Mouse (Mus musculus) liver, postnatal 0 days (tissue): Measurements from ENCODE around the gene Fahd1. TPM values are rescaled to one million over a fixed set of nuclear protein-coding genes. Genes with fewer than 3 reads are reported as not detected.

ENCODE experiments used
- ATAC-seq: fragments of 200-750 bp; cut with Nextera tagmentation; 2 replicates; pipeline ENCODE4 v1.8.0; 2017; ENCODE audit warnings: mild to moderate bottlenecking, moderate library complexity
- DNase-seq: peaks from one replicate; pipeline ENCODE4 v3.0.0-alpha.2; 2016
- H3K27ac ChIP-seq: fragments of 300-500 bp; sonication (generic); 2 replicates; pipeline ENCODE4 v1.5.1; 2014; ENCODE audit warnings: antibody characterized with exemption, moderate library complexity, mild to moderate bottlenecking, low read depth
- H3K27me3 ChIP-seq: fragments of 300-500 bp; sonication (generic); 2 replicates; pipeline ENCODE4 v1.6.1; 2014; ENCODE audit warnings: low read length, control low read depth, mixed read lengths; ENCODE audit not compliant: insufficient read depth
- H3K36me3 ChIP-seq: fragments of 300-500 bp; sonication (generic); replicated peaks from 2 replicates; pipeline ENCODE4 v1.6.1; 2014; ENCODE audit warnings: mild to moderate bottlenecking, control low read depth, low read length, moderate library complexity, mixed read lengths; ENCODE audit not compliant: insufficient read depth
- H3K4me1 ChIP-seq: fragments of 300-500 bp; sonication (generic); 2 replicates; pipeline ENCODE4 v1.6.1; 2014; ENCODE audit warnings: antibody characterized with exemption, mild to moderate bottlenecking, control low read depth; ENCODE audit not compliant: insufficient read depth
- H3K4me2 ChIP-seq: fragments of 300-500 bp; sonication (generic); 2 replicates; pipeline ENCODE4 v1.6.1; 2014; ENCODE audit warnings: low read depth, mild to moderate bottlenecking, low read length, moderate library complexity, mixed read lengths
- H3K4me3 ChIP-seq: fragments of 300-500 bp; sonication (generic); 2 replicates; pipeline ENCODE4 v1.5.1; 2014; ENCODE audit warnings: low read depth, low read length
- H3K9ac ChIP-seq: fragments of 300-500 bp; sonication (generic); replicated peaks from 2 replicates; pipeline ENCODE4 v1.6.1; 2014; ENCODE audit warnings: mild to moderate bottlenecking, moderate library complexity
- H3K9me3 ChIP-seq: fragments of 300-500 bp; sonication (generic); 2 replicates; pipeline ENCODE4 v1.6.1; 2016; ENCODE audit warnings: mild to moderate bottlenecking, control low read depth, low read length, mixed read lengths
- CTCF ChIP-seq: sonication (generic); IDR thresholded peaks from 2 replicates; pipeline ENCODE4 v1.5.1; 2016; ENCODE audit warnings: antibody characterized with exemption, low read depth
- EP300 ChIP-seq: IDR thresholded peaks from 2 replicates; pipeline ENCODE4 v1.6.1; 2016; ENCODE audit warnings: antibody characterized with exemption, low read depth, mild to moderate bottlenecking
- WGBS: fragments of 180-500 bp; shearing (Covaris S2); extraction: QIAGEN DNeasy Blood & Tissue Kit; methylation state at CpG from one replicate; pipeline ENCODE4 v1.1.7; 2014; ENCODE audit not compliant: insufficient replicate concordance; 5-methylcytosine and 5-hydroxymethylcytosine counted together
- polyA plus RNA-seq: library from polyadenylated mRNA; unstranded; fragments of >200 nt; fragmentation: Nextera tagmentation; extraction: Ambion mirVana; gene quantifications from 2 replicates; pipeline ENCODE4 v1.2.1, GENCODE M21; 2015

Fahd1 gene
- polyA plus RNA-seq, 1 experiment from 2014 or later: 84.9 TPM

DNA sequence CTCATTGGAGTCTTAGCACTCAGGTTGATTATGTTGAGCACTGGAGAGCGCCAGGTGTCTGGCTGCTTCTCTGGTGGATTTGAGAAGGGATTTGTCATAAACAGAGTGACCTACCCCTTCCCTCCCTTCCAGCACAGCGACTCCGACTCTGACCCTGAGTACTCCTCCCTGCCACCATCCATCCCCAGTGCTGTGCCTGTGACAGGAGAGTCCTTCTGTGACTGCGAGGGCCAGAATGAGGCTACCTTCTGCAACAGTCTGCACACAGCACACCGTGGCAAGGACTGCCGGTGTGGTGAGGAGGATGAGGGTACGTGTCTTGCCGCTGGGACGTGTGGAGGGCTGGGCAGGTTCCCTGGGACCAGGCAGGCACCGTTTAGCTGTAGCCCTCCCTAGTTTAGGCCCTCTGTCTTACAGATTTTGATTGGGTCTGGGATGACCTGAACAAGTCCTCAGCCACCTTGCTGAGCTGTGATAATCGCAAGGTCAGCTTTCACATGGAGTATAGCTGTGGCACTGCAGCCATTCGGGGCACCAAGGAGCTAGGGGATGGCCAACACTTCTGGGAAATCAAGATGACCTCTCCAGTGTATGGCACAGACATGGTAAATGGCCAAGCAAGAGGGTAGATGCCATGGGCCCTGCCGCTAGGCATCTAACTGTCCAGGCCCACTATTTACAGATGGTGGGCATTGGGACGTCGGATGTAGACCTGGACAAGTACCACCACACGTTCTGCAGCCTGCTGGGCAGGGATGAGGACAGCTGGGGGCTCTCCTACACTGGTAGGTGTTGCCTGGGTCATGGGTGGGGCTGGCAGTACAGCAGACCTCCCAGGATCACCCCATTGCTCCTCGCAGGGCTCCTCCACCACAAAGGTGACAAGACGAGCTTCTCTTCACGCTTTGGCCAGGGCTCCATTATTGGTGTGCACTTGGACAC lies 40.3 kb upstream of the Fahd1 start:
- TF ChIP-seq EP300: no peak
- no peak for TF ChIP-seq CTCF
- no peaks in the 10 kb centered on the region for H3K27me3 ChIP-seq
- H3K4me3 ChIP-seq: no peak overlapping the region
- 85% methylated on average over 19 of the region's 19 CpGs for WGBS
- H3K9me3 ChIP-seq: no peaks in the 10 kb centered on the region
- ATAC-seq (no peak), DNase-seq (no peak)
- no peak overlapping the region for H3K9ac ChIP-seq
- peaks cover 58% of the 10 kb centered on the region for H3K36me3 ChIP-seq
- H3K27ac ChIP-seq: no peak overlapping the region
- H3K4me1 ChIP-seq: peaks cover 28% of the 10 kb centered on the region
- H3K4me2 ChIP-seq: no peak overlapping the region

DNA sequence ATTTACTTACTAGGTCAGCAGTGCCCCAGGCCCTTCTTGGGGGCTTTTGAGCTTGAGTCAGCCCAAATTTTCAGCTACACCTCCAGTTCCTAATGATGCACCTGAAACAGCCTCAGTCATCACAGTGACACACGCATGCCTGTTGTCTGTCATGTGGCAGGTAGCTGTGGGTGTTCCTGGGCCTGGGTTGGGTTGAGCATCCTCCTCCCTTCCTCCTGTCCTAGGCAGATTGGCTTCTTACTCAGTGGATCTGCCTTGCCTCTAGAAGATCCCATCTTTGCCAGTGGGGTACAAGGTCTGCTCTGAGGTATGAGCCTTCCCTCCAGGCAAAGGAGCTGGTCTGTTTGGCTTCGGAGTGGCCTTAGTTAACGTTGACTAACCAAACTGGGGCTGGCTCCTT lies 38.7 kb upstream of the Fahd1 start:
- H3K4me3 ChIP-seq: no peak overlapping the region
- H3K27me3 ChIP-seq: no peaks in the 10 kb centered on the region
- H3K4me2 ChIP-seq: peak overlapping the region; percentile 85; the same call in 1 of the 2 replicates
- no peak for TF ChIP-seq EP300
- no peak for TF ChIP-seq CTCF
- no peak for DNase-seq
- H3K9ac ChIP-seq: 0 out of 2 replicates have a peak overlapping the region, but pooled peaks have one; percentile 6
- 88% methylated on average over 3 of the region's 3 CpGs for WGBS
- H3K9me3 ChIP-seq: no peaks in the 10 kb centered on the region
- ATAC-seq: no peak
- peaks cover 67% of the 10 kb centered on the region for H3K36me3 ChIP-seq
- no peak overlapping the region for H3K27ac ChIP-seq
- H3K4me1 ChIP-seq: peaks cover 26% of the 10 kb centered on the region

DNA sequence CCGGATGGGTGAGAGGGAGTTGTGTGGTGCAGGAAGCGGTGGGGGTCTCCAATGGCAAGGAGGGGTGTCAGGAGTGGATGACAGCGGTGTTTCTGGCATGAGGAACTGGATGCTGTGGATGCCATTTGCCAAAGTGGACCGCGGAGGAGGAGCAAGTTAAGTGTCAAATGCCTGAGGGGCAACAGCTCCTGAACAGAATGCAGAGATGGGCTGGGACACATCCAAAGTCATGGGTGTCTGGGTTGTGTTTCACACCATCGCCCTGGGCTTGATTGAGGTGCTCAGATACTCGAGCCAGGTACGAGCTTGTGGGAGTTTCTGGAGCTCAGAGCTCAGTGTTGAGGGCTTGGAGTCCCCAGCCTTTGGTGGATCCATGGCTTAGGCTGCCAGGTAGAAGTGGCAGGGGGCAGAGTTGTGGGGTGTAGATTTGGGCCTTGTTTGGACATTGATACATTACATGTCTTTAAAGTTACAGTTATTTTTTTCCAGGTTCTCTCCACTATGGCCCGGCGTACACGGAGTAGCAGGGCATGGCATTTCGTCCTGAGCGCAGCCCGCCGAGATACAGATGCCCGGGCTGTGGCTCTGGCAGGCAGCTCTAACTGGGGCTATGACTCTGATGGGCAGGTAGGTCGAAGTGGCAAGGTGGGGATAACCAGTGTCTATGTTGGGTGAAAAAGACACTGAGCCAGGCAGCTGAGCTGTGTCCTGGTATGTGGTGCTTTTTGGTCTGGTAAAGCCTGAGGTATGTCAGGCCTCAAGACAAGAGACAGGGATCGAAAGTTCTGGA lies 37.3 kb upstream of the Fahd1 start:
- peak overlapping the region; percentile 98 for H3K4me3 ChIP-seq
- peaks cover 23% of the 10 kb centered on the region for H3K4me1 ChIP-seq
- TF ChIP-seq EP300 (no peak), CTCF (no peak)
- H3K27ac ChIP-seq: peak overlapping the region; percentile 97
- no peak for DNase-seq
- ATAC-seq: no peak
- peaks cover 68% of the 10 kb centered on the region for H3K36me3 ChIP-seq
- peak overlapping the region; percentile 85 for H3K4me2 ChIP-seq
- 61% methylated on average over 18 of the region's 18 CpGs for WGBS
- H3K9me3 ChIP-seq: no peaks in the 10 kb centered on the region
- H3K9ac ChIP-seq: peak overlapping the region; percentile 98
- no peaks in the 10 kb centered on the region for H3K27me3 ChIP-seq

DNA sequence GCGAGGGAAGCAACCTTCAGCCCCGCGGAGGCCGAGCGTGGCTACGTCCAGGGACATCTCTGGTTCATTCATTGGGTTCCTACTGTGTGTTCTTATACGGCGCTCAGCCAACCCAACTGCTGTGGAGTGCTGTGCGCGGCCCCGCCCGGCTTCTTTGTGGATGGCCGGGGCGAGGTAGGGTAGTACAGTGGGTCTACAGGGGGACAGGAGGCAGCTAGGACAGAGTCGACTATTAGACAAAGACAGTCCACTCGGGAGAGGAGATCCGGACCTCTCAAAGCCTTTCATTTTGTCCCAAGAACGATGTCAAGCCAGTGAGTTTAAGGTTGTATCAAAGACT lies 36.7 kb upstream of the Fahd1 start:
- WGBS: under 1% methylated on average over 18 of the region's 18 CpGs
- peak; percentile 41 for ATAC-seq
- peaks cover 23% of the 10 kb centered on the region for H3K4me1 ChIP-seq
- no peaks in the 10 kb centered on the region for H3K9me3 ChIP-seq
- H3K4me3 ChIP-seq: peak overlapping the region; percentile 98
- DNase-seq: no peak
- H3K27me3 ChIP-seq: no peaks in the 10 kb centered on the region
- H3K9ac ChIP-seq: peak overlapping the region; percentile 98
- TF ChIP-seq CTCF (no peak), EP300 (no peak)
- H3K4me2 ChIP-seq: peak overlapping the region; percentile 85
- peak overlapping the region; percentile 97 for H3K27ac ChIP-seq
- peaks cover 68% of the 10 kb centered on the region for H3K36me3 ChIP-seq

DNA sequence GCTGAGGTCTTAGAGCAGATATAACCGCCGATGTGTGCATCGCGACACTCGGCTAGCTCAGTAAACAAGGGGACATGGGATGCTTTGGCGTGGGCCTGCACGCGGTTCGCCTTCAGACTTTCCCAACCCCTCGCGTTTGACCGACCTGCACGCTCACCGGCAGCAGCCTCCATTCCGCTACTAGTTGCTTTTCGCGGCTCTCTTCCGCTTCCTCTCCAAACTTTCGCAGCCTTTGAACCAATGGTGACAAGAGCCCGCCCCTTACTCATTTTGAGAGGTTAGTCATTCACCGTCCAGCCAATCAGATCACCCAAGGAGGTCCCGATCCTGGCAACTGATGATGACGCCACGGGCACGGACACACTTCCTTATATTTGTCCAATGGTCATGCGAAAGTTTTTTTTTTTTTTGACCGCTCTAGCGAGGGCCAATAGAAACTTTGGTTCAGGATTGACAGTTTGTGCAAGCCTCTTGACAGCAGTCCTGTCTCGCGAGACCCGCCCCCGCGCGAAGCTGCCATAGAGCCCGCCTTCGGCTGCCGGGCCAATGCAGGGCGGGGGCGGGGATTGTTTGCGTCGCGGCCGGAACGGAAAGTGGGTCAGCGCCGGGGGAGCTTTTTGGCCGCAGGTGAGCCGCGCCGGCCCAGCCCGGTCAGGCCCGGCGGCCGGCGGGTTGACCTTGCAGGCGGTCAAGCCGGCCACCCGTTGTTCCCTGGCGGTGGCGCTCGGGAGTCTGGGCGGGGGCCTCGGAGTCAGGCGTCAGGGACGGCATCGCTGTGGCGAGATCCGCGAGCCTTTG lies 36.2 kb upstream of the Fahd1 start, which contains the start of the genes Nubp2 and Spsb3:
Gene Nubp2, minus strand, starts transcription at position 216 of the 798 bp plus-strand sequence.
Gene Spsb3, plus strand, starts transcription at position 510 of the 798 bp plus-strand sequence.
- TF ChIP-seq CTCF: peak; percentile 49
- TF ChIP-seq EP300: peak; percentile 85
- under 1% methylated on average over 69 of the region's 69 CpGs for WGBS

More for the DNA sequence above, 36.2 kb upstream of the Fahd1 start, which contains the start of the genes Nubp2 and Spsb3:
- H3K36me3 ChIP-seq: peaks cover 63% of the 10 kb centered on the region
- no peaks in the 10 kb centered on the region for H3K9me3 ChIP-seq
- peak within 1 kb of the TSS; percentile 95 for H3K4me2 ChIP-seq
- peak; percentile 98 for DNase-seq
- H3K4me1 ChIP-seq: peaks cover 23% of the 10 kb centered on the region
- H3K9ac ChIP-seq: peak within 1 kb of the TSS; percentile 98
- H3K4me3 ChIP-seq: peak within 1 kb of the TSS; percentile 98
- peak within 1 kb of the TSS; percentile 97 for H3K27ac ChIP-seq
- peak; percentile 96 for ATAC-seq
- H3K27me3 ChIP-seq: no peaks in the 10 kb centered on the region
